Mouse (Mus musculus): Measurements from ENCODE around the gene Fbxl18. TPM values are rescaled to one million over a fixed set of nuclear protein-coding genes. Genes with fewer than 3 reads are reported as not detected.

The Fbxl18 gene
- total and polyA plus RNA-seq, 2 experiments from 2014 or later = 27.0 to 38.0 TPM

GRCm38 (mm10) chr5:142823096-142824062 is 71.8 kb downstream of the Fbxl18 start:
- WGBS = 7% methylated on average over 31 of the region's 31 CpGs
- peak overlapping the region; percentile 98 for H3K9ac ChIP-seq
- peak overlapping the region; percentile 88 for H3K4me2 ChIP-seq (ENCODE audit: low read depth)
- H3K9me3 ChIP-seq (ENCODE audit: low read length) = no peaks in the 10 kb centered on the region
- no peak for TF ChIP-seq CTCF (IDR thresholded peaks at IDR 0.05; ENCODE audit: low read depth)
- DNase-seq = peak; percentile 82
- H3K36me3 ChIP-seq (ENCODE audit: insufficient read depth) = no peaks in the 10 kb centered on the region
- H3K4me3 ChIP-seq (ENCODE audit: low read depth, low read length) = peak overlapping the region; percentile 83
- peaks cover 18% of the 10 kb centered on the region for H3K4me1 ChIP-seq (ENCODE audit: insufficient read depth)
- ATAC-seq = peak; percentile 12
- H3K27ac ChIP-seq (ENCODE audit: low read depth, low read length) = peak overlapping the region; percentile 100
- H3K27me3 ChIP-seq (ENCODE audit: insufficient read depth, low read length) = no peaks in the 10 kb centered on the region

DNA sequence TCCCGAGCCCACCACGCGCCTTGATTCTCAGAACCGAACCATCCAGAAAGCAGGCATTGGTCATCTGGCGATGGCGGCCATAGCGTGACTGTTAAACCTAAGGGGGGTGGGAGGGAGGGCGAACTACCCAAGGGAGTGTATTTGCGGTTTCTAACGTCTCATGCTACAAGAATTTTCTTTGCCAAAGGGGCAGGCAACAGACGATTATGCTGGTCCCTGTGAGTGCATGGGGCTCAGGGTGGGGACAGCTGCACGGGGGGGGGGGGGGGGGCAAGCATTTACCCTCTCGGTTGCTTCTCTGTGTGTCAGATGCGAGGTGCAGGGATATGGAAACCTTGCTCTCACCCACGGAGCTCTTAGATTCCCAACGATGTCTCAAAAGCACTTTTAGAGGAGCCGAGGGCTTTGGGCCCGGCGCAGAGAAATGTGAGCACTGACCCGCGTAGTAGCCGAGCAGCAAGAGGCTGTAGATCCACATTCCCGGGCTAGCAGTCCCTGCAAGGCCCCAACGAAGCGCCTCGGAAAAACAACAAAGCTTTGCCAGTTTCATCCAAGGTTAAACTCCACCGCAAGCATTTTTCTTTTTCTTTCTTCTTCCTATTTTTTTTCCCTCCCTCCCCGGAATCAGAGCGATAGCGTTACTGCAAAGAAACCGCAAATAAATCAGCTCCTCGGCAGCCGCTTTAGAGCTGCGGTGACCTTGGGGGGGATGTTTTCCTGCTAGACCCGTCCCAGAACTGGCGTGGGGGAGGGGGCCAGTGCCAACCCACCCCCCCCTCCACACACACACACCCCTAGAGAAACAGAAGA is 72.7 kb downstream of the Fbxl18 start:
- Histone ChIP-seq H3K27ac (ENCODE audit: low read depth, low read length) (peak overlapping the region; percentile 100), H3K36me3 (ENCODE audit: insufficient read depth) (no peaks in the 10 kb centered on the region), H3K4me1 (ENCODE audit: insufficient read depth) (peaks cover 18% of the 10 kb centered on the region), H3K9me3 (ENCODE audit: low read length) (no peaks in the 10 kb centered on the region), H3K4me2 (ENCODE audit: low read depth) (peak overlapping the region; percentile 88), H3K9ac (peak overlapping the region; percentile 98), H3K4me3 (ENCODE audit: low read depth, low read length) (peak overlapping the region; percentile 83), H3K27me3 (ENCODE audit: insufficient read depth, low read length) (no peaks in the 10 kb centered on the region)
- ATAC-seq (no peak), DNase-seq (peak; percentile 71)
- under 1% methylated on average over 35 of the region's 36 CpGs for WGBS
- TF ChIP-seq CTCF (IDR thresholded peaks at IDR 0.05; ENCODE audit: low read depth) = no peak

DNA sequence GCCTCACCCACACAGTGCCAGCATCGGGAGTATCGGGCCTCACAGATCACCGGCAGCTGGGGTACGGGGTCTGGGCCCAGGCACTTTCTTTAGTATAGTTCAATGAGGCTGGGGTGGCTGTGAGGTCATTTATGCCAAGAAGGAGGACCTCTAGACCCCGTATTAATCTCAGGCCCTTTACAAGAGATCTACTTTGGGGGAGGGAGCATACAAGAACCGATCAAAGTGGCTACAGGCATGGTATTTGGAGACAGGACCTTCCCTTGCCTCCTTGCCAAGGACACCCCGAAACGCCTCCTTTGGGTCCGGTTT is 73.3 kb downstream of the Fbxl18 start:
- Histone ChIP-seq H3K27me3 (ENCODE audit: insufficient read depth, low read length) (no peaks in the 10 kb centered on the region), H3K4me1 (ENCODE audit: insufficient read depth) (peaks cover 18% of the 10 kb centered on the region), H3K9ac (peak overlapping the region; percentile 98), H3K4me3 (ENCODE audit: low read depth, low read length) (peak overlapping the region; percentile 83), H3K27ac (ENCODE audit: low read depth, low read length) (peak overlapping the region; percentile 100), H3K4me2 (ENCODE audit: low read depth) (peak overlapping the region; percentile 88), H3K9me3 (ENCODE audit: low read length) (no peaks in the 10 kb centered on the region), H3K36me3 (ENCODE audit: insufficient read depth) (no peaks in the 10 kb centered on the region)
- DNase-seq = peak; percentile 72
- 0% methylated on average over 9 of the region's 9 CpGs for WGBS
- ATAC-seq = no peak
- no peak for TF ChIP-seq CTCF (IDR thresholded peaks at IDR 0.05; ENCODE audit: low read depth)

DNA sequence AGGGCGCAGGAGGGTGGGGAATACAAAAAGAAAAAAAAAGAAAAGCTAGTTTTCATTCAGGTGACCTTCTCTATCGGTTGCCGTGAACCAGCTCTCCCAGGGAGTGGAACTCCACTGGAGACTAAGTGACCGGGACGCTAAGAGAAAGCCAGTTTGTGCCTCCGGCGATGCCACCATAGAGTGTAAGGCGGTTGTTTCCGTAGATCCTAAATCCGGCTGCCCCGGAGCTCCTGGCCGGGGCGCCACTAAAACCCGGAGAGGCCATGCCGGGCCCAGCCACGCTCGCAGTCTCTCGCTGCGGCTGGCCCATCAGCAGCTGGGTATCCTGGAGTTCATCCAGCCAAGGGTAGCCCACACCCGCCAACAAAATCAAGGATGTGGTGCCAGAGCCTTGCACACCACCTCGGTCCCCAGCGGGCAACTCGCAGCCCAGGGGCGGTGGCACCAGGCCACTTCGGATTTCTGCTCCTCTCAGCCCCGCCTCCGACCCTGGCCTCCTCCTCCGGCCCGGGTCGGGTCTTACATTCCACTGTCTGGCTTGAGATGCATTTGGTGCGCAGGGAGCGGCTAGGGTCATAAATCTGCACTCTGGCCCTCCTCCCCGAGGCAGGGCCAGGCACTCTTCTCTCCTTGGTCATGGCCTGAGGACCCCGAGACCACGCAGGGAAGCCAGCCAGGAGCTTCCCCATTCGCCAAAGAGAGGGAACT is 73.8 kb downstream of the Fbxl18 start:
- no peaks in the 10 kb centered on the region for H3K36me3 ChIP-seq (ENCODE audit: insufficient read depth)
- ATAC-seq = peak; percentile 10
- H3K27ac ChIP-seq (ENCODE audit: low read depth, low read length) = peak overlapping the region; percentile 100
- peak overlapping the region; percentile 83 for H3K4me3 ChIP-seq (ENCODE audit: low read depth, low read length)
- no peak for TF ChIP-seq CTCF (IDR thresholded peaks at IDR 0.05; ENCODE audit: low read depth)
- no peaks in the 10 kb centered on the region for H3K9me3 ChIP-seq (ENCODE audit: low read length)
- H3K27me3 ChIP-seq (ENCODE audit: insufficient read depth, low read length) = no peaks in the 10 kb centered on the region
- peak overlapping the region; percentile 98 for H3K9ac ChIP-seq
- under 1% methylated on average over 36 of the region's 36 CpGs for WGBS
- peak; percentile 86 for DNase-seq
- peaks cover 18% of the 10 kb centered on the region for H3K4me1 ChIP-seq (ENCODE audit: insufficient read depth)
- peak overlapping the region; percentile 88 for H3K4me2 ChIP-seq (ENCODE audit: low read depth)

- no peak for ATAC-seq
- no peak for TF ChIP-seq CTCF (IDR thresholded peaks at IDR 0.05; ENCODE audit: low read depth)
- 1% methylated on average over 53 of the region's 53 CpGs for WGBS
Measured at GRCm38 (mm10) chr5:142820276-142821265, 74.7 kb downstream of the Fbxl18 start.

More at GRCm38 (mm10) chr5:142820276-142821265, 74.7 kb downstream of the Fbxl18 start:
- H3K27ac ChIP-seq (ENCODE audit: low read depth, low read length) = peak overlapping the region; percentile 100
- H3K4me3 ChIP-seq (ENCODE audit: low read depth, low read length) = peak overlapping the region; percentile 83
- peak overlapping the region; percentile 98 for H3K9ac ChIP-seq
- H3K36me3 ChIP-seq (ENCODE audit: insufficient read depth) = no peaks in the 10 kb centered on the region
- H3K4me2 ChIP-seq (ENCODE audit: low read depth) = peak overlapping the region; percentile 88
- no peaks in the 10 kb centered on the region for H3K27me3 ChIP-seq (ENCODE audit: insufficient read depth, low read length)
- peak; percentile 86 for DNase-seq
- H3K4me1 ChIP-seq (ENCODE audit: insufficient read depth) = peaks cover 18% of the 10 kb centered on the region
- H3K9me3 ChIP-seq (ENCODE audit: low read length) = no peaks in the 10 kb centered on the region
